Mouse (Mus musculus) thymus, adult 2 months (tissue): ENCODE data around the gene Tars2.

Source experiments
- CTCF ChIP-seq: fragments of 200-500 bp; IDR thresholded peaks from 2 replicates; pipeline ENCODE4 v1.5.1; 2012; ENCODE audit warnings: mild to moderate bottlenecking, control low read depth, low read length, moderate library complexity, borderline replicate concordance; ENCODE audit not compliant: control insufficient read depth, poor library complexity, insufficient read depth; ENCODE audit errors: extremely low read depth
- POLR2A ChIP-seq: fragments of 200-500 bp; IDR thresholded peaks from 2 replicates; pipeline ENCODE4 v1.6.1; 2012; ENCODE audit warnings: mild to moderate bottlenecking, low read length, control low read depth, moderate library complexity; ENCODE audit not compliant: control insufficient read depth, poor library complexity, insufficient read depth; ENCODE audit errors: extremely low read depth

DNA sequence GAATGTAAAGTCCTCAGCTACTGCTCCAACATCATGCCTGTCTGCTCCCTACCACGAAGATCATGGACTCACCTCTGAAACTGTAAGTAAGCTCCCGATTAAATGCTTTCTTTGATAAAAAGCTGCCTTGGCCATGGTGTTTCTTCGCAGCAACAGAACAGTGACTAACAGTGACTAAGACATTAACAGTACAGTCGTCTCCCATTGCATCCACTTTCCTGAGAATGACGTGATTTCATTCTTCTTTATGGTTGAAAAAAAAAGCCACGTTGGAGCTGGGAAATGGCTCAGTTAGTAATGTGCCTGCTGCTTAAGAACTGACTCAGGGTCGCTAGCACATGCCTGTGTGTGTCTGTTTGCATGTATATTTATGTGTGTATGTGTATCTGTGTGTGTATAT is 34.1 kb downstream of the Tars2 start:
- TF ChIP-seq CTCF (no peak), POLR2A (no peak)
